Mouse (Mus musculus): ENCODE results near the gene Tfip11. TPM values are rescaled to one million over a fixed set of nuclear protein-coding genes. Genes with fewer than 3 reads are reported as not detected.

The Tfip11 gene
- total RNA-seq (2021), result 33.3 and 38.6 TPM in 2 replicates
- long read RNA-seq, transcript Tfip11-201 (14 exons, 3,560 nt), result major isoform, 19 of 45 reads
- long read RNA-seq, partial matches to known transcripts, result 17 of 45 reads
- long read RNA-seq, other reads (novel, unspliced or antisense), result 7 of 45 reads

GRCm38 (mm10) chr5:112325546-112326445 is at the start of gene Tfip11:
TSS of gene Tfip11 (plus strand) at chr5:112326358.
- peak; percentile 96 for DNase-seq

- no peak for DNase-seq
Measured at GRCm38 (mm10) chr5:112276907-112277348, 49.2 kb upstream of the Tfip11 start.

- DNase-seq, result peak; percentile 12
Measured at GRCm38 (mm10) chr5:112277906-112278470, 48.2 kb upstream of the Tfip11 start.

DNA sequence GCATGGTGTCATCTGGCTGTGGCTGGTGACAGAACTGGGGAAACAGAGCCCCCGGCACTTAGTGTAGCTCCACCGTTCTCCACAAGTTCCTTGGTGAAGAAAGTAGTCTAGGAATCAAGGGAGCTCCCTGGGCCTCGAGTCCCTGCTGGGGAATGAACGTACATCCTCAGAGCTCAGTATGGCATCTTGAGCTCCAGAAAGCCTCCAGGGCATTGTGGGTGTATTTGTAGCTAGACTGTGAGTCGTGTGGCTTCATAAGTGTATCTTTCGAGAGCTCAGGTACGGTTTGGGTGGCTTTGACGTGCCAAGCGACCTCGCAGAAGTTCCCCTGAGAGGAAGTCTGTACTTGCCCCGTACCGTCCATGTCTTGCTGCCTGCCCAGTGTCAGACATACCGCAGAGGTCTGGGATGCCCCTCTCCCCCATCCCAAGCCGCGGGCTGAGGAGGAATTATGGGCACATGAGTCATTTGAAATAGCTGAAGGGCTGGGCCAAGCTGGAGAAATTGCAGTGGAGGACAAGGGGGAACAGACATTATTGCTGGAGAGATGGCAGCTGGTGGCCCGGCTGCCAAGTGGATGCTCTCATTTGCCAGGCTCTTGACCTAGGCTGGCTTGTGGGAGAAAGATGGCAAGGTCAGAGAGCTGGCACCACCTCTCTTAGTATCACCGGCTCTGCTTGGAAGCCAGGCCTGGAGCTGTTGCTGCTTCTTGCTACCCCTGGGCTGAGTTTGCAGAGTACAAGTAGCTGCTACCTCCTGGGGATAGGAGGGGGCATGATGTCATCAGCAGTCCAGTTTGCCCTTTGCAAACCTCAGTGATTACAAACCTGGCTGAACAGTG is 46.8 kb upstream of the Tfip11 start:
- DNase-seq, result peak; percentile 58

- peak; percentile 3 for DNase-seq
Measured at GRCm38 (mm10) chr5:112280151-112280550, 46.0 kb upstream of the Tfip11 start.

- DNase-seq, result peak; percentile 27
Measured at GRCm38 (mm10) chr5:112280863-112281660, 45.1 kb upstream of the Tfip11 start.

GRCm38 (mm10) chr5:112281676-112282075 is 44.5 kb upstream of the Tfip11 start:
- DNase-seq, result peak; percentile 4

GRCm38 (mm10) chr5:112282123-112282779 is 43.9 kb upstream of the Tfip11 start:
- no peak for DNase-seq

DNA sequence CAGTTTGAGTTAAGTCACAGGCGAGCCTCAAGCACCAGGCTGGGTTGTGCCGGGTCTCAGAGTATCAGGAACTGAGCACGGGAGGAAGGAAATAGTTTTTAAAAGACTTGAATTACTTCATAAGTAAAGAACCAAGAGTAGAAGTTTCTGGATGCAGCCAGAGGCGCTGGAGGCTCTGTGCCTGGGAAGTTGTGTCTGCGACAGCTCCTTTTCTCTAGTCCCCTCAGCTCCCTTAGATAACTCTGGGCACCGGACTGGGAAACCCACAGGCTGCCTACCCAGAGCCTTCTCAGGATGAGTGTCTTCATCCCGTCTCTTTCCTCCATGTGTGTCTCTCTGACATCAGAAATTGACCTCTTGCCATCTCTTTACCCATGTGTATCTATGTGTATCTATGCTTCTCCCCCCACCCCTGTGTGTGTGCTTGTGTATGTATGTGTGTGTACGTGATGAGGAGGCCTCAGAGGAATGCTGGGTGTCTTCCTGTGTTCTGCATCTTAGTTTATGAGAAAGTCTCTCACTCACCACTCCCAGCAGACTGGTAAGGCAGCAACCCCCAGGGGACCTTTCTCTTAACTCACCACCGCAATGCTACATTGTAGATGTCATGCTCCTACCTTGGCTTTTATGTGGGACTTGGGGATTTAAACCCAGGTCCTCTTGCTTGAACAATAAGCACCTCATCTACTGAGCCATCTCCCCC is 43.2 kb upstream of the Tfip11 start:
- no peak for DNase-seq

DNA sequence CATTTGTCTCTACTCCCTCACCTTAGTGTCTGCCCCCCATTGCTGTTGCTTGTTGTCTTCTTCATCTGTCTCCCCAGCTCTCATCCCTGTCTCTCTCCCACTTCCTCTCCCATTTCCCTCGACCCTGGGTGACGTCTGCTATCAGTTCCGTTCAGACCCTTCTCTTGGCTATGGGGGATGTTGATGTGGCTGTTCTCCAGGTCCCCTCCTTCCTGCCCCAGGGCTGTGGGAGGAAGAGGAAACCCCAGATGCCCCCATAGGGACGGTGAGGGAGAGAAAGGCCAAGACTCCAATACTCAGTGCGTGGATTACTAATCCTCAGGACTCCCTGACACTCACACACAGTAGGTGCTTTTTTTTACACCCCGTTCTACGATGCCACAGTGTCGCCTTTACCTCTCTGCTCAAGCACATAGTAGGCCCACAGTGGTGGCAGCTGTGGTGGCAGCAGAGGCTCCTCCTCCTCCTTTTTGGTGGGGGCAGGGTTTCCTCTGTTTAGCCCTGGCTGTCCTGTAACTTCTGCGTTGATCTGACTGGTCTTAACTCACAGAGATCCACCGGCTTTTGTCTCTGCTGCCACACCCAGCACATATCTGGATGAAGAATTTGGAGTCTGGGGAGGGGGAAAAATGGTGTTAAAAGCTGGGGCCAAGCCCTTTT is 42.5 kb upstream of the Tfip11 start:
- no peak for DNase-seq

- DNase-seq, result no peak
Measured at GRCm38 (mm10) chr5:112284203-112284582, 42.0 kb upstream of the Tfip11 start.

DNA sequence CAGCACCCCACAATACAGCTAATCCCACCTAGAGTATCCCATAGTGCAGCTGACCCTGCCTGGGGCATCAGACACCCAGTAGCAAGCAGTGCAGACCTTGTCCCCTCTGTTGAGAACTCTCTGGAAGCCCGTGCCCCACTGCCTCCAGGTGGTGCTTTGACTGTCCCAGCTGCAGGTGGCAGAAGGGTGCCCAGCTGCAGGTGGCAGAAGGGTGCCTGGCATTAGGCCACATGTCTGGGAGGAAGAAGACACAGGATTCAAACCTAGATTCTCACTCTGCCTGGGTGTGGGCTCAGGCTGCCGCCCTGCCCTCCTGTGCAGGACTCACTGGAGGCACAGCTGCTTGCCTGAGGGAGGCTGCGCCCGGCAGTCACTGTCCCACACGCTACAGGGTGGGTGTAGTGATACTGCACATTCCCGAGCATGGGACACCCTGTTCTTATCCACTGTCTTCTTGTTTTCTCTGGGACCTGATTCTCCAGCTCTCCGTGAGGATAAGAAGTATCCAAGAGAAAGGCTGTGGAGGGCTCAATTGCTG is 40.5 kb upstream of the Tfip11 start:
- no peak for DNase-seq

DNA sequence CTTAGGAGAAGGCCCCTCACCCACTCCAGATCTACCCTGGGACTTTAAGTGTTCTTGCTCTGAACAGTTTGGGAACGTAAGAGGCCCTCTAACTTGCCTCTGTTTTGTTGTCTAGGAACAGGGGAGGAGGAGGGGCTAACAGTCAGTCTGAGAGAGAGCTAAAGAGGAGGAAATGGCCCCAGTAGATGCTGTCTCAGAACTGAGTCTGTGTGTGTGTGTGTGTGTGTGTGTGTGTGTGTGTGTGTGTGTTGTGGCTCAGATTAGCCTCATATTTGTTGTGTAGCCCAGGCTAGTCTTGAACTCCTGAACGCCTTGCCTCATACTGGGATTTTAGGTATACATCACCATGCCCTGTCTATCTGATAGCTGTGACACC is 39.6 kb upstream of the Tfip11 start:
- DNase-seq, result no peak

GRCm38 (mm10) chr5:112286984-112287641 is 39.0 kb upstream of the Tfip11 start:
- no peak for DNase-seq

DNA sequence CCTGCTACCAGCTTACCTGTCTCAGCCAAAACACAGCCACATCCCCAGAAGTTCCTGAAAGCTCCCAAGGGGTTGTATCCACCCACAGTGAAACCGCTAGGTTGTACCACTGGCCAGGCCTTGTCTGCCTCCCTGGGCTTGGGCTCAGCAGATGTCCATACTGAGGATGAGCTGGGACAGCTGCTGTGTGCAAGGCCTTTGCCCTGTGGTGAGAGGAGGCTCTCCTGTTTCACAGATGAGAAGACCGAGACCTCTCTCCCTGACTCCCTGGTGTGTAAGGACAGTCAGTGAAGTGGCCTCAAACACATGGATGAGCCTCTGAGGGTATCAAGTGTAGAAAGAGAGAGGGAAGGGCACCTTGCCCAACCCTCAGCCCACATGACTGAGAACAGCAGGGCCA is 38.5 kb upstream of the Tfip11 start:
- no peak for DNase-seq

GRCm38 (mm10) chr5:112288193-112289141 is 37.7 kb upstream of the Tfip11 start:
- no peak for DNase-seq

DNA sequence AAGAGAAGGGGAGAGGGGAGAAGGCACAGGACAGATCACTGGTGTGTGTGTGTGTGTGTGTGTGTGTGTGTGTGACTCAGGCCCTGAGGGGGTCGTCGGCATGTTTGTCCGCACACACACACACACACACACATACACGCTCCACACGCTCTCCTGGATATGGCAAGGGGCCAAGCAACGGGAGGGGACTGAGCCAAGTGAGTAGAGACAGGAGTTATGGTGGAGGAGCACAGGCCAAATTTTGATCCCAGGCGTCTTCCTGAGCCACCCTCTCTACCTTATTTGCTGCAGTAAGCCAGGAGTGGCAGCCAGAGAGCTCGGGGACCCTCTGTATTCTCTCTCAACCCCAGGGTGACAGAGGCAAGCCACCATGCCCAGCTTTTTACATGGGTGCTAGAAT is 36.9 kb upstream of the Tfip11 start:
- DNase-seq, result peak; percentile 68
